Mouse (Mus musculus) adrenal gland, adult 8-10 months (tissue): ENCODE data around the gene Fut2. TPM values are rescaled to one million over a fixed set of nuclear protein-coding genes. Genes with fewer than 3 reads are reported as not detected.
"Not testable (repeated sequence)": the region's sequence is repeated elsewhere in the genome, so short reads cannot be mapped to it uniquely, and the experiment has no call there.

ENCODE experiments used
- DNase-seq: peaks from one replicate; pipeline ENCODE4 v3.0.0; 2022
- total RNA-seq, 4 experiments: library from RNA; stranded (reverse); gene quantifications; 2 replicates each; pipeline ENCODE4 v1.2.4; 2022

The Fut2 gene
- total RNA-seq, 4 experiments from 2014 or later, result 0.11 to 0.18 TPM; not detected in 2

DNA sequence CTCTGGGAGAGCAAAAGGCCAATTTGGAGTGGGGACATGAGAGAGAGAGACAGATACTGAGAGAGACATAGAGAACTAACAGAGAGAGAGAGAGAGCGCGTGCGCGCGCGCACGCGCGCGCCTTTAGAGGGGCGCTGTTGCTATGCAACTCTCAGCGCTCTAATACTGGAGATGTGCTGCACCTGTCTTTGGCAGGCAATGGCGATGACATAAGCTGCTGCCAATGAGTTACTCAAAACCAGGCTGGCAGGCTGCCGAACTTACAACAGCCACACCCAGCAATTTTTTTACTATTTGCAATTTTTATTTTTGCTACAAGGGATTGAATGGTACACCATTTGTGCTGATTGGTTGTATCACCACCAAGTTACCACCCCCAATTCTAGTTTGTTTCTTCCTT is 1.6 kb upstream of the Fut2 start:
- DNase-seq, result no peak

- no peak for DNase-seq
Measured at GRCm38 (mm10) chr7:45665303-45666138, 673 bp downstream of the Fut2 start.

DNA sequence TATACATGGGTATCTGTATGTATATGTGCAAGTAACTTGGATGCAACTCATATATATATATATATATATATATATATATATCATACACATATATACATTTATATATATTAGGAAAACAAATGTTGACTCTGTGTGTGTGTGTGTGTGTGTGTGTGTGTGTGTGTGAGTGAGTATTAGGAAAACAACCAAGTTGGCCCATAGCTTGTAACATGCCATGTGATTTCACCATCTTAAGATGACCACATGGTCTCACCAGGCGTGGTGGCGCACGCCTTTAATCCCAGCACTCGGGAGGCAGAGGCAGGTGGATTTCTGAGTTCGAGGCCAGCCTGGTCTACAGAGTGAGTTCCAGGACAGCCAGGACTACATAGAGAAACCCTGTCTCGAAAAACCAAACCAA is 4.5 kb downstream of the Fut2 start:
- DNase-seq, result not testable (repeated sequence)

DNA sequence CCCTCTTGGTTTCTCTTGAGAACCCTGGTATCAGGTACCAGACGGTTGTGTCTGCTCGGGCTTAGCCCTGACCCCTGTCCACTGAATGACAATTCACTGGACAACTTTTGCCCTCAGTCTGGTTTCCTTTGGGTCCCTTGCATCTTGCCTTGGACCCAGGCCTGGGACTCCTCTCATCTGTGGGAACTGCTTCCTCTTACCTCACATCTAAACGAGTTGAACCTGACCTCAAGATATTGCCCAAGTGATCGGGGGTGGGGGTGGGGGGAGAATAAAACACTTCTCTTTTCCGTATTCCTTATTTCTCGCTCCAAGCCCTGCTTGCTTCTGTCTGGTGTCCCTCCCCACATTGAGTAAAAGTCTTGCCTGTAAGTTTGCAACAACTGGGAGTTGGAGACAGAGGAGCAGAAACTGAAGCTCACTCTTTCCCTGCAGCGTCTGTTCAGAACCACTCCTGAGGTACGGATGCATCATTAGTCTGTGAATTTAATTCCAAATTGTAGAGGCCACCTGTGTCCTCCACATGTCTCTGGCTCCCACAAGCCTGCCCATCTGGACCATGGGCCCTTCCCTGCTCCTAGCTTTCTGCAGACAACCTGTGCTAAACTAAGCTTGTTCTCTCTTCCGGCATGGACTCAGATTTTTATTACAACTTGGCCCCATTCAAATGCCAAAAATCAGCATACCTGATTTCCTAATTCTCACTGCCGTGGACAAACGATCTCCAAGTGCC is 5.3 kb downstream of the Fut2 start:
- no peak for DNase-seq

DNA sequence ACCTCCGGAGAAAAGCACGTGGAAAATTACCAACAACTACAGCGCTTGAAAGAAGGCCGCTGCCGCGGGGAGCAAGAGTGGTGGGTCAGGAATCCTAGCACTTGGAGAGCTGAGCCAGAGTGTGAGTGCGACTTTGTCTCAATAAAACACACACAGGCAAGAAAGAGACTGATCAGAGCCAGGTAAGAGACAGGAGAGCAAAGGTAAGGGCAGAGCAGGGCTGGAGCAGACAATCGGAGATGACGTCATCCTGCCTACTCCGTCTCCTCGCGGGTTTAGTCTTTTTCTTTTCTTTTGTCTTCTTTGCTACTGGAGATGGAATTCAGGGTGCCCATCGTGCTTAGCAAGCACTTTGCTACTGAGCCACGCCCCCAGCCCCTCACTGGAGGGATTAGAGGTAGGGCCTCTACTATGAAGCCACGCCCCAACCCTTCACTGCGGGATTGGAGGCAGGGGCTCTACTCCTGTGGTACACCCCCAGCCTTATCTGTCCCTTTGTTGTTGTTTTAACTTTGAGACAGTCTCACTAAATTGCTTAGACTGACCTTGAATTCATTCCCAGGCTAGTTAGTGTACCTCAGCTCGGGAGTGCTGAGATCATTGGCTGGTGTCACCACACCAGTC is 11.7 kb downstream of the Fut2 start:
- no peak for DNase-seq

DNA sequence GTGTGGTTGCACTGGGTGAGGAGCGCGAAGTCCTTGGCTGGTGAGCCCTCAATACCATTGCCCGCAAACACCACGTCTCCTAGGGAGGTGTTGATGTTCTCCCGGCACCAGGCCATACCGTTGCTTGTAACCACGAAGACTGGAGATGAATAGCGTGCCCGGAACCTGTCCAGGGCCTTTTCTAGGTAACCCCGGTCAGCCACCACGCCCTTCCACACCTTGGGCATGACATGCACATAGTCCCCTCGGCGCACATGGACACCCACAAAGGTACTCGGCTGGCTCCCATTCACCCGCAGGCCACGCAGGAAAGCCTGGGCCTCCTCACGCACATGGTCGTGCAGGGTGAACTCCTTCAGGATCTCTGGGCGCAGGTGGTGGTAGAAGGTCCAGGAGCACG is 15.7 kb downstream of the Fut2 start:
- not testable (repeated sequence) for DNase-seq

GRCm38 (mm10) chr7:45649351-45649750 is 16.8 kb downstream of the Fut2 start:
- DNase-seq, result no peak

DNA sequence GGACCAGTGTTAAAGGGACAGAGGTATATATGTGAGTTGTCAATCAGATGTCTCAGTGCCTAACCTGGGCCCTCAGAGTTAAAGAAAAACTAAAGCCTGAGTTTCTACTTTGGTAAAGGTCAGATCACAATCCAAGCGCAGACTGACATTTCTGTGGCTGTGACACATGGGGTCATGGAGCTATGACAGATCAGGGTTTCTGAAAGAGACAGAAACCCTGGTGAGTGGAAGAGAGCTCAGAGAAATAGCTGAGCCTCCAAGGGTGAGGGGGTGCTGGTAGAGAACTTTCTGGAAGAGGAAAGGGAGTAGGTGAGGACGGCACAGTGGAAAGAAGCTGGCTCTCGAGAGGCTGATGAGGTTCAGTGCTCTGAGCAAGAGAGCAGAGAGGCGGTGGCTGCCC is 19.5 kb downstream of the Fut2 start:
- DNase-seq, result no peak

DNA sequence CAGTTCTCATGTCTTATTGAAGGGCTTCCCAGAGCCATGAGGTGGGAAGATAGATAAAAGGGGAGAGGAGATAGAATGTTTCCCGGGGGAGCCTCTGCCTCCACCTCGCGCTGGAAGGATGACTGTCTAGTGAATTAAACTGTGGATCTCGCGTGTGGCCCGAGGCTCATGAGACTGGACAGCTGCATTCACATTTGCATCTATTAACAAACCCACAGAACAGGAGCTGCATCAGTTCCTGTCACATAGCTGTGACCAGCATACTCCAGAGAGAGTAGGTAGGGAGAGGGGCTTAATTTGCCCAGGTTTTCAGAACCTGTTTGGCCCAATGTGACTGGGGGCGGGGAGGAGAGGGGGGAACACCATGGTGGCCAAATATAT is 20.6 kb downstream of the Fut2 start:
- DNase-seq, result no peak

GRCm38 (mm10) chr7:45644872-45645590 is 21.2 kb downstream of the Fut2 start:
- no peak for DNase-seq

DNA sequence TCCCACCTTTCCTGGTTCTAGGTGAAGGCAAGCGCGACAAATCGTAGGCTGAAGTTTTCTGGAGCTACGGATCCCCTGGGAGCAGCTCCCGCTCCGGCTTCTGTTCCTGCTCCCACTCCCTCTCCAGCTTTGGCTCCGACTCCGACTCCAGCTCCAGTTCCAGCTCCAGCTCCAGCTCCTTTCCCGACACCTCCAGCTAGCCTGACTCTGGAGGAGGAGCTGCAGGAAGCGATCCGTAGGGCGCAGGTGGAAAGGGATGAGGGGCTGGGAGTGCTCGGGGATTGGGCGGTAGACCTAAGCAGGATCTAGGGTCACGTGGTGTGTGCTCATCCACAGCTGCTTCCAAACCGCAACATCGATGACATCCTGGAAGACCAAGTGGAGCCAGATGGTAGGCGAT is 22.0 kb downstream of the Fut2 start:
- no peak for DNase-seq

- peak; percentile 88 for DNase-seq
Measured at GRCm38 (mm10) chr7:45643441-45644178, 22.6 kb downstream of the Fut2 start.

DNA sequence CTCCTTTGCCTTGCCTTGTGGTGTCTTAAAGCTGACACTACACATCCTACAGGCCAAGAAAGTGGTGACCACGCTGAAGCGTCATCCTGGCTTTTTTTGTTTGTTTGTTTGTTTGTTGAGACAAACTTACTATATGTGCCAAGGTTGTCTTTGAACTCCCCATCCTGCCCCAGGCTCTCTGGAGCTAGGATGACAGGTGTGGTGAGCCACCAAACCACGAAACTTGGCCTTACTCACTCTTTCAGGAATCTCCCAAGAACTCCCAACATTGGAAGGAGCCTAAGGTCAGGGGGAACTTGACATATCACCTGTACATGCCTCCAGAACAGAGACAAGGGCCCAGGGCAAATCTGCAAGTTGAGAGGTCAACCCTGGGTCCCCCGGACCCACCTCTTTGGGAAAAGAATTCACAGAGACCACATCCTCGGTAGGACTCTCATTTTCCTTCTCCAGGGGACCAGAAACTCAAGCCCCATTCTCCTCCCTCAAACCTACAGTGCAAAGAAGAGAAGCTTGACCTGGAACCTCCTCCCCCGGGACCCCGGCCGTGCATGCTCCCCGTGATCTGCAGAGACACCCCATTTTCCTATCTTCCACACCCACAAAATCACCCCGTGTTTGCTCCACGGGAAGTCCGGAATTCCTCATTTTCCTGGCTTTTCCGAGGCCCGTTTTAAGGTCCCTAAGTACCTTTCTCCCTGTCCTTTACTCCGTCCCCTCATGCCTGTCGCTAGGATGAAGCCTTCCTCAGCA is 23.5 kb downstream of the Fut2 start:
- no peak for DNase-seq

GRCm38 (mm10) chr7:45642083-45642482 is 24.1 kb downstream of the Fut2 start:
- DNase-seq, result no peak

DNA sequence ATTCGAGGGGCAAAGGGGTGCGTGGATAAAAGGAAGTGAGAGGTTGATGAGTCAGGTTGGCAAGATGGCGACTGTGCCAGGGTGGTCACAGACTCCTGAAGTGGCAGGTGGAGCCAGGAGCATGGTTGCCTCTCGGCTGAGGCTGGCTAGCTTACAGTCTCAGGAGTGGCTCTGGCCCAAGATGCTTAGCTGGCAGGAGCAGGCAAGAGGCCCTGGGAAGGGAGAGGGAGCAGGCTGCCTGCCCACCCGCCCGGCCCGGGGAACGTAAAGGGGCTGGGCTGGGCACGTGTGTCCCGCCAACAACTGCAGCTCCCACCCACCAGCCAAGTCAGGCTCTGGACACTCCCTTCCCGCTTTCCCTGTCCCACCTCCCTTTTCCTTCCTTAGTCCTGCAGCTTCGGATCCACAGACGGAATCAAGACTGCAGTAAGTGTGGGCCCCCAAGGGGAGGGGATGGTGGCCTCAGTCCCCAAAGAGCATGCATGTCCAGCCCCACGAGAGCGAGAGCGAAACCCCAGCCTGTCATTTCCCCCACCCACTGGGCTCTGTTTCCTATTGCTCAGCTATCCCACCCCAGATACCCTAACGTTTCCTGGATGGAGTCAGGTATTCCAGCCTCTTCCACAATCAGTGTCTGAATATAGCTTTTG is 24.7 kb downstream of the Fut2 start:
- DNase-seq, result no peak

DNA sequence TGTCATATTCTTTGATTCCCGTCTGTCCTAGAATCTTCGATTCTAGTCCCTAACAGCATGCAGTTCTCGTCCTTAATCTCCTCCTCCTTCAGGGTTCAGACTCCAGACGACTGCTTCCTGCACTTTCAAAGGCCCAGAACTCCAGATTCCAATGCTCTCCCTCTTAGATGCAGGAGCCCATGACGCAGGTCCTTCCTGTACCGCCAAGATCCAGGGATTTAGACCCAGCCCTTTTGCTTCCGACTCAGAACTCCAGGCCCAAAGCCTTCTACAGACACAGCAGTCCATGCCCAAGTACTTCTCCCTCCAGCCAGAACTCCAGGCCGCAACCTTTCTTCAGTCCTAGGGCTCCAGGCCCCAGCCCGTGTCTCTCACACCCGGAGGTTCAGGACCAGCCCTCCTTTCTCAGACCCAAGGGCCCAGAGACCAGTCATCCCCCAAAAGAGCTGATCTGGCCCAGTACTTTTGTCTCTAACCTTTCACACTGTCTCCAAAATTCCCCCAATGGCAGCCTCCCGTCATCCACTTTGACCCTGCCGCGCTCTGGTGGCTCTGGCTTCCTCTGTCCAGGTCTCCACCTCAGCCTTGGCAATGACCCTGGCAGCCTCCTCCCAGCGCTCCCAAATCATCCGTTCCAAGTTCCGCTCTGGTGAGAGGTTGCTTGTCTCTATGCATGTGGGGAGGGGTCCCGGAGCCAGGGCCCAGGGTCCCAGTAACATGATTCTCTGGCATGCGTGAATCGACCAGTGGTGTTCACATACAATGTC is 25.8 kb downstream of the Fut2 start:
- no peak for DNase-seq

DNA sequence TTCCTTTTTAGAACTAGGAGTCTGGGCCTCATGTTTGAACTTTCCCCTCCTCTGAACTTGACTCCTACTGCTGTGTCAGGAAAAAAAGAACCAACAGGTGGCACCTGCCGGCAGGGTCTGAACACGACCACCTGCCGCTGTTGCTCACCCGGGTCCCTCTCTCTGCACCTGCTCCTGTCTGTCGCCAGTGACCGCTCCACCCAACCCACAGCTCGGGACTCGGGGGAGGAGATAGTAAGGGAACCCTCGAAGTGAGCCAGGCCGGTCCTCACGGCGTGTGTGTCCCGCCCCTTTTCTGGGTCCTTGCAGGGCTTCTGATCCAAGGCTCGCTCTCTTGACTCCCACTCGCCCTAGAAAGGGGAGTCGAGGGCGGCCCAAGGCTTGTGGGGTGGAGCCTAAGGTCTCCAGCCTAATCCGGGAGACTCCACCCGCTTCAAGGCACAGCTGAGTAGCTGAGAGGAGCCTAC is 26.6 kb downstream of the Fut2 start, which contains the start of gene Mamstr:
Mamstr (plus strand) TSS at position 417 of the 467 bp plus-strand sequence.
- DNase-seq, result no peak

DNA sequence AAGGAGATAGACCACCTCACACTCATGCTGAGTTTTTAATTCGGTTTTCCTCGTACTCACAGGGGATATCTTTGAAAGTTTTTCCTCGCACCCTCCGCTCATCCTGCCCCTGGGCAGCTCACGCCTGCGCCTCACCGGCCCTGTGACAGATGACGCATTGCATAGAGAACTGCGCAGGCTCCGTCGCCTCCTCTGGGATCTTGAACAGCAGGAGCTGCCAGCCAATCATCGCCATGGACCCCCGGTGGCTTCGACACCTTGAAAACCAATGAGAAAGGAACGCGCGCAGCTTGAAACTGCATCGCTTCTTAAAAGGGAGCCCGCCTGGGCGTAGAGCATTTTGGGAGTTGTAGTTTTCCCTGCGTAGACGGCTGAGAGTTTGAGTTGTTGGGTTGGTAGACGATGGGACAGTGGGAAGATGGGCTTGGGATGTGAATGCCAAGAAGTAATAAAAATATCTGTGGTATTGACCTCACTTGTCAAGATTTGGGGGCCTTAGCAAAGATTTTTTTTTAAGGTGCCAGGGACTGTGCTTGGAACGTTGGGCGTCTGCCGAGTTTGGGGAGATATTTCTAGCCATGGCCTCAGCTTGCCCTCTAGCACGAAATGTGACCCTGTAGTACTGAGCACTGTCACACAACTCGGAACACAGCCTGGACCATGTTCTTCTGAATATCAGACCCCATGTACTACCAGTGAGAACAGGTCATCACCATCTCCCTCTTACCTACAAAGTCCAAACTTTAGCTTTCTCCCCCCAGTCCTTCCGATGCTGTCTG is 27.4 kb downstream of the Fut2 start:
- DNase-seq, result peak; percentile 92

DNA sequence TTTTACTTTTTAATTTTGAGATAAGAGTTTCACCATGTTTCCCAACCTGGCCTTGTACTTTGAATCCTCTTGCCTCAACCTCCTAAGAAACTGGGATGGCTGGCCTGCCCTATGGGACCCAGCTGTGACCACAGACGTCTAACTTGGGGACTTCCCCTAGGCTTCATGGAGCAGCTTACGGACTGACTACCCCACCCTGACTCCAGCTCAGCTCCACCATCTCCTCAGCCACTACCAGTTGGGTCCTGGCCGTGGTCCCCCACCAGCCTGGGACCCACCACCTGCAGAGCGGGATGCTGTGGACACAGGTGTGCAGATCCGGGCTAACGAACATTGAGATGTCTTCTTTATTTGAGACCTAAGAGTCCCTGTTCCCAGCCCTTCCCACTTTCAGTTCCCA is 28.5 kb downstream of the Fut2 start:
- DNase-seq, result no peak
